Mouse (Mus musculus) liver, postnatal 0 days (tissue): ENCODE measurements around the gene Stk24.

Source experiments
- CTCF ChIP-seq: sonication (generic); IDR thresholded peaks from 2 replicates; pipeline ENCODE4 v1.5.1; 2016; ENCODE audit warnings: antibody characterized with exemption, low read depth
- EP300 ChIP-seq: IDR thresholded peaks from 2 replicates; pipeline ENCODE4 v1.6.1; 2016; ENCODE audit warnings: antibody characterized with exemption, low read depth, mild to moderate bottlenecking

GRCm38 (mm10) chr14:121359015-121359414 is 20.8 kb downstream of the Stk24 start:
- TF ChIP-seq EP300 (no peak), CTCF (no peak)
